Mouse (Mus musculus): ENCODE measurements around the gene Zbtb12.

- TF ChIP-seq CTCF (IDR thresholded peaks at IDR 0.05; ENCODE audit: extremely low read depth, insufficient read depth, low read length) (no peak), POLR2A (IDR thresholded peaks at IDR 0.05; ENCODE audit: extremely low read depth, insufficient read depth, low read length) (no peak)
Observed at GRCm38 (mm10) chr17:34858670-34859069, 20.6 kb upstream of the Zbtb12 start.
